Mouse (Mus musculus): ENCODE data around the gene Col7a1.

Col7a1 gene

DNA sequence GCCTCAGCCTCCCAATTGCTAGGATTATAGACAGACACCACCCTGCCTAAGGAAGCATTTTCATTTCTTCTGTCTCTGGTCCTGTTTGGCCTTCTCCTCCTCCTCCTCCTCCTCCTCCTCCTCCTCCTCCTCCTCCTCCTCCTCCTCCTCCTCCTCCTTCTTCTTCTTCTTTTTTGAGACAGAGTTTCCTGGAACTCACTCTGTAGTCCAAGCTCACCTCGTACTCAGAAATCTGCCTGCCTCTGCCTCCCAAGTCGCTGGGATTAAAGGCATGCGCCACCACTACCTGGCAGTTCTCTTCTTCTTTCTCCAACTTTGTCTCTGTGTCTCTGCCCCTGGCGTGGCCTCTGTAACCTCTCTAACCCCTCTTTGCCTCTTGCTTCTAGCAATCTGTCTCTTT lies 32.3 kb downstream of the Col7a1 start, which contains the start of gene Ucn2:
Gene Ucn2, plus strand, starts transcription at position 301 of the 400 bp plus-strand sequence.
- no peak for DNase-seq (ENCODE audit: low read depth)

DNA sequence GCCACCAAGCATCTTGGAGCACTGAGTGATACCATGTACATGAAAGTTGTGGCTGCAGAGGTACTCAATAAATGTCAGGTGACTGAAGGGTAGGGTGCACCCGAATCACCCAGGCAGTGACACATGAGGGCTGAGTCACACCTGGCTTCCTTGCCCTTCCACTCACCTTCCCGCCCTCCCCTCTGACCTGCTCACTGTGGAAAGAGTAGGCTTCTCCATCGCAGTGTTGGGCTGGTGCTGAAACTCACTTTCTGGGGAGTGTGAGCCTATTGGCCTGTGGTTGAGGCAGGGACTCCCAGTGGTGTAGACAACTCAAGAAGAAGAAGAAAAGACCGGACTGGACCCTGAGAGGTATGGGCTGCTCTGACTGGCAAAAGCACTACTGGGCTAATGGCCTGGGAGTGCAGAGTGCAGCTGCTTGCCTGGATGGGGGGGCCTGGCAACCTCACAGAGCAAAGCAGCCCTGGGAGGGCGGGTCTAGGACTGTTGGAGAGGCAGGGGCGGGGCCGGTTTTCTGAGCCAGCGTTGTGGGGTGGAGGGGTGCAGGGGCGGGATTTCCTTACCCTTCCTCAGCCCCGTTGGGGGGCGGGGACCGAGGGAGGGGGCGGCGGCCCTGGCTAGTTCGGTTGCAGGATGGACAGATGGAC lies 34.4 kb downstream of the Col7a1 start:
- no peak for DNase-seq (ENCODE audit: low read depth)

DNA sequence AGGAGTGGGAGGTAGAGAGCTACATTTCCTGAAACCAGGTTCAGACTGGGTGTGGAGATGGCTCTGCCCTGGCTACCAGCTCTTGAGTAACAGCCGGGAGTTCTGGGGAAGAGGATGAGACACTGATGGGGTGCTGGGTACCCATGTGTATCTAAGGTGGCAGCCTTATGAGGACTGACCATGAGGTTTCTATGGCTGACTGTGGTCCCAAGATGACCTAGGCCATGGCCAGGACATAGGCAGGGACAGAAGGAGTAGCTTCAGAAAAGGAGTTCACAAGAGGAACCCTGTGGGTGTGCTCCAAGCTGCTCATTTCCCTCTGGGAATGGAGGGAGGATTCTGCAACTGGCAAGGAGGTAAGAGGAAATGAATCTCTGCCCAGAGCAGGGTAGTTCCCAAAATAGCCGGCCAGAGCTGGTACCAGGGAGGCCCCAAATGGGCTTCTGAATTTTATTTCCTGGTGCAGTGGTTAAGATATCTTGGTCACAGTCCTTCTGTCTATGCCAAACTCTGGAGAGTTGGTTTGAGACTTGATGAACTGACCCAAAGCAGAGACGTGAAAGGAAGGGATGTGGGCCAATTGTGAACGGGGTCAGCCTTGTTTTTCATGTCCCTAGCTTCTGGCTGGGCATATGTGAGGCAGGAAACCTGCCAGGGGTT lies 36.5 kb downstream of the Col7a1 start:
- DNase-seq (ENCODE audit: low read depth) = no peak

DNA sequence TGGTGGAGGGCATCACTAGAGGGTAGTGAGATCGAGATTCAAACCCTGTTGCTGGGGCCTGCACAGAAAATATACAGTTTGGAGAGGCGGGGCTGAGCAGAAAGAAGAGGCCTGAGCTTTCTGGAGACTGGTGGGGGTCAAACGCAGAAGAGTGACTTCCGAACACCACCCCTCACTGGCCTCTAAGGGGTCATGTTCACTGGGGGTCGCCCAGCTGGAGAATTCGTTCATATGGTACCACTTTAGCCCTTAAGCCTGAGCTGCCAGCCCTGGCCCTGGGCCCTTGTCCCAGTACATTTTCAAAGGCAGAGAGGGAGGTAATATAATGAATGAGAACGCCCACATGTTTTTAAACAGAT lies 37.1 kb downstream of the Col7a1 start:
- no peak for DNase-seq (ENCODE audit: low read depth)

DNA sequence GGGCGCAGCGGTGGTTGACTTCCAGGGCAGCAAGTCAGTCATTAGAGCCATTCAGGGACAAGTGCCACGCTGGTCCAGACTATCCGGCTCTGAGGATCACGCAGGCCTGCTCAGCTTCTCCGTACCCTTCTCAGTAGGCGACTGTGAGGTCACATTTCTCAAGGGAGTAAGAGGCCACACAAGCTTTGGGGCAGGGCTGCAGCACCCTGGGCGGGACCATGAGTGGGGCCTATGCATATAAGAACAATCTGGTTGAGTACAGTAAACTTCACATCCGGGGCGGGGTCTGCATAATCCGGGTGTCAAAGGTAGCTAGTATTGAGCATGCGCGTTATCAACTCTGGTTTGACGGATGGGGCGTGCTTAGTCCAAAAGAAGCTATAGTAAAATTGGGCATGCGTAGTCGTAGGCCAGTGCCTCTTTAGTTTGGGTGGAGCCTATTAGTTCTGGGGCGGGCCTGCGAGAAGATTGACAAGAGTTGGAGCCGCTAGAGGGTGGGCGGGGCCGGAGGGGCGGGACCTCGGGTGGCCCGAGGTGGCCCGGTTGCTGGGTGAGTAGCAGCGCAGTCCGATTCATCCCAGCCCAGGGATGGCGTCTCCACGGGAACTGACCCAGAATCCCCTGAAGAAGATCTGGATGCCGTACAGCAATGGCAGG lies 38.2 kb downstream of the Col7a1 start, which contains the start of gene Pfkfb4:
Gene Pfkfb4, plus strand, starts transcription at position 351 of the 657 bp plus-strand sequence.
- peak; percentile 94 for DNase-seq (ENCODE audit: low read depth)

DNA sequence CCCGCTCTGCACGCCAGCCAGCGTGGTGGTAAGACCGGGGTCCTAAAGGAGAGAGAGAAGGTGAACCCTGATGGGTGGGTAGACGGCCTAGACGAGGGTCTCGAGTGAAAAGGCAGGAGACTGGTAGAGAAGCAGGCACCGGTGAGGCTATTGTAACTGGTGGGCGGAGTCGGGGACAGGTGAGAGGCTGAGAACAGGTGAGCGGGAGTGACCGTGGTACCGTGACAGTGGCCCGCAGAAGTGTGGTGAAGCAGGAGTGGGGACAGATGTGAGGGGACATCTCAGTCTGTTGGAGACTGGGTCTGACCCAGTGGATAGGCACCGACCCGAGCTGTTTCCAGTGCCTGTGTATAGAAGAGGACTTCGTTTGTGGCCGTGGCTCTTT lies 38.7 kb downstream of the Col7a1 start:
- no peak for DNase-seq (ENCODE audit: low read depth)

DNA sequence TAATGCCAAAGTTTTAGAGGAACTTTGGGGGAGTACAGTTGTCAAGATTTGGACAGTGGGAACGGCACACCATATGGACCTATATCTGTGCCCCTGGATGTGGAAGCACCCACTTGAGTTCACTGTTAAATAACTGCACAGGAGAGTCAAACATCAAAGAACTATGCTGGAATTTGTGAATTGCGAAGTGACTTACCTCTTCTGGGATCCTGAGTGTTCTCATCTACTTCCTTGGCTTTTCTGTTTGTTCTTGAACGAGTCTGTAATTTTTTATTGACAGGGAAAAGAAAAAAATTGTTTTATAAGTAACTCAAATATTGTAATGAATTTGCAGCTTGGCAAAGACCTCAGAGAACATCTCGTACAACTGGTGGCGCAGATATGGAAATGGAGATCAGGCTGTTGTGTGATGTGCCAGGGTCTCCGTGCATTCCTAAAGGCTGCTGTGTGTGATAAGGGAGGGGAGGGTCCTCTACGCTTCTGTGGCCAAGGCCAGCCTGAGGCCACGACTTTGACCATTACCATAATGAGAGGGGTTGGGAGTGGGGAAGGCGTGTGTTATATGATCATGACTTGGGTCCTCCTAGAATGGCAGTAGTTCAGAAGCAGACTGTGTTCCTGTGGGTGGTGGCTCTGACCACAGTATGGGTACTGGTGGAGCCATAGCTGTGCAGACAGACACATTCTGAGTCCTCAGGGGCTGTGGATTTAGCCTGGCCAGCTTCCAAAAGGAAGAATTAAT lies 39.4 kb downstream of the Col7a1 start:
- DNase-seq (ENCODE audit: low read depth) = no peak

DNA sequence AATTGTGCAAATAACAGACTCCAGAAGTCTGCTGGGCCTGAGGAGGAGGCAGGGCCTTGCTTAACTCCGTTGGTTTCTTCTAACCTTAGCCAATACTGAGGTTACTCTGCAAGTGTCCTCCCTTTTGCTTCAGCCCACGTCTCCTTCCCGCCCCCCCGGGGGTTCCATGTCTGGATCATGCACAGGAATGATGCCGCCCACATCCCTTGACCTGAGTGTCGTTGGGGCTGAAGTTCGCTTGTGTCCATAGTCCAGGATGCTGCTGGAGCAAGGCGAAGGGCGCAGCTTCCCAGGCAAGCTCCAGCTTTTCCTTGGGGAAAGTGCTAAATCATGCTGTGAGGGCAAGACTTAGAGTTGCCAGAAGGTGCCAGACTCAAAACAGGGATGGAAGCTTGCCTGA lies 43.0 kb downstream of the Col7a1 start:
- no peak for DNase-seq (ENCODE audit: low read depth)

DNA sequence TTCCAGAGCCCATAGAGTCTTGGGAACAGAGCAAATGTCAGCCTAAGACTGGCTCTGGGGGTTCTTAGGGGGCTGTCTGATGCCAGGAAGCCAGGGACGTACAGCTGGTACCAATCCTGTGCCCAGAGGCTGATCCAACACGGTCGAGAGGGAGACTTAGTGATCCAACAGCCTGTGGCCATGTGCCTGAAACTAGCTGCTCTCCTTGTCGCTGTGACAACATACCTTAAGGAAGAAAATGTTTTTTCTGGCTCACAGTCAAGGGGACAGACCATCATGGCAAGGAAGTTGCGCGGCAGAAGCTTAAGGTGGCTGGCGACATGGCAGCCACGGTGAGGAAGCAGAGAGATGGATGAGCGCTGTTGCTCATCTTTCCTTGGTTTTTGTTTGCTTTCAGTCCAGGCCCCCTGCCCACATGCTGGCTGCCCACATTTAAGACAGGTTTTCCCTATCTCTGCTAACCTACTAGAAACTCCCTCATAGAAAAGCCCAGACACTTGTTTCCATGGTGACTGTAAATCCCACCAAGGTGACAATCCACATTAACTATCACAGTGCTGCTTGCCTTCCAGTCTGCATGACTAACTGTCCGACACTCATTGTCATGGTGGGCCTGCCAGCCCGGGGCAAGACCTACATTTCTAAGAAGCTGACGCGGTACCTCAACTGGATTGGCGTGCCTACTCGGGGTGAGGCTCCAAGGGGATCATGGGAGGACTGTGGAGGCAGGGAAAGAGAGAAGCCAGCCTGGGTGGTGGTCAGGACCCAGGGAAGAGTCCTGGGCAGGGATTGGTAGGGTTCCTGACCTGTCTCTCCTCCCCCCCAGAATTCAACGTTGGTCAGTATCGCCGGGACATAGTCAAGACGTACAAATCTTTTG lies 45.1 kb downstream of the Col7a1 start:
- no peak for DNase-seq (ENCODE audit: low read depth)

DNA sequence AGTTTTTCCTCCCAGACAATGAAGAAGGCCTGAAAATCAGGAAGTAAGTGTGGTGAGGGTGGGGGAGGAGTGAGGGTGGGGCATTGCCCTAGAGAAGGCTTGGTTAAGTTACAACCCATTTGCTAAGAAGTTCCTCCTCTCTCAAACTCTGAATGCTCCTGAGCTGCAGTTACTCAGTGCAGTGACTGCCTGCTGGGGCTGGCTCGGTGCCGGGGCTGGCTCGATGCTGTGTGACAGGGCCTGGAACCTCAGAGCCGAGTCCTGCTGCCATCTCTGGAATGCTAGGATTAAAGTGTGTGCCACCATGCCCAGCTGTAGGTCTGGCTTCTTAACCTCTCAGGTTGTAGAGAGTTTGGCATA lies 45.8 kb downstream of the Col7a1 start:
- no peak for DNase-seq (ENCODE audit: low read depth)

DNA sequence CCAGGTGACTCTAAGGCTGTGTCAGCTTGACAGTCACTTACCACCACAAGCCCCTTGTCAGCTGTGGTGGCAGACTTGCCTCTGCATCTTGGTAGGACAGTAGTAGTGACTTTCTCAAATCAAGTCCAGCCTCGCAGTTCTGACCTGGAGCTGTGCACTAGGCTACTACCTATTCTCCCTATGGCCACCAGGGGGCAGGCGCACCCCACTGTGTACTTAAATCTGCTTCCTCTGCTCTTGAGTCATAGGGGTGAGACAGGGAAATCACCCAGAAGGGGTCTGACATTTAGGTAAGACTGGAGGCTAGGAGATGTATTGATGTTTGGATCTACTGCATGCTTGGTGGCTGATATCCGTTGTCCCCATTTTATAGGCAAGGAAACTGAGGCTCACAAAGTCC lies 47.3 kb downstream of the Col7a1 start:
- DNase-seq (ENCODE audit: low read depth) = peak; percentile 48

DNA sequence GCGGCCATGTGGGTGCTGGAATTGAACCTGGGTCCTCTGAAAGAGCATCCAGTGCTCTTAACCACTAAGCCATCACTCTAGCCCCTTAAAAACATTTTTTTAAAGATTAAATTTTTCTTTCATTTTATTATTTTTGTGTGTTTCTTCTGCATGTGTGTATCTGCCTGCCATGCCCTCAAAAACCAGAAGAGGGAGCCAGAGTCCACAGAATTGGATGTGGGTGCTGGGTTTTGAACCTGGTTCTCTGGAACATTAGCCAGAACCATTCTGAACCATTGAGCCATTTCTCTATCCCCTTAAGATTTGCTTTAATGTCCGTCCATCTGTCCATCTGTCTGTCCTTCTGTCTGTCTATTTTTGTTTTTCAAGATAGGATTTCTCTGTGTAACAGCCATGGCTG lies 49.8 kb downstream of the Col7a1 start:
- no peak for DNase-seq (ENCODE audit: low read depth)

DNA sequence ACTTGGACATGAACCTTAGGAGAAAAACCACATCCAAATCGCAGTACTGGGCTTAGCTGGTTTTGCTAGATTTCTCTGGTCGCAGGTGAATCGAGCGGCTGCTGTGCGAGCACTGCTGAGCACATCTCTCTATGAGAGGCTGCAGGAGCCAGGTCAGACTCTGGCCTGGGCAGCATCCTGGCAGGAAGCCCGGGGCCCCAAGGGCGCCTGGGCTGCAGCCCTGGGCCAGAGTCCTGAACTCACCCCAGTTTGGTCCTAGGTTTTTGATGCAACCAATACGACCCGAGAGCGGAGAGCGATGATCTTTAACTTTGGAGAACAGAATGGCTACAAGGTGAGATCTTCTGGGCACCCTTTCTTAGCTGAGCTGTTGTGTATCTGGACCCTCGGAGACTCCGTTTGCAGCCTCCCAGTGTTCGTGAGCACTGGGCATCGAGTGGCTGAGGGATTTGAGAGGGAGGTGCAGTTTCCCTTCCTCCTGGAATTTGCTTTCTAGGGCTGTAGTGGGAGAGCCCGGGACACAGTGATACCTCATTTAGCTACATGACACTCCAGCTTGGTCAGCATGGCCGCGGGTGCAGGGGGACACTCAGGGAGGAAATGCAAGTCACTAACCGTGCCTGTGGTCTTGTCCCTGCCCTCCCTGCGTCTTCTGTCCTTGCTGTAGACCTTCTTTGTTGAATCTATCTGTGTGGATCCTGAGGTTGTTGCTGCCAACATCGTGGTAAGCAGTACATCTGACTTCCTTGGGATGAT lies 53.8 kb downstream of the Col7a1 start:
- no peak for DNase-seq (ENCODE audit: low read depth)

DNA sequence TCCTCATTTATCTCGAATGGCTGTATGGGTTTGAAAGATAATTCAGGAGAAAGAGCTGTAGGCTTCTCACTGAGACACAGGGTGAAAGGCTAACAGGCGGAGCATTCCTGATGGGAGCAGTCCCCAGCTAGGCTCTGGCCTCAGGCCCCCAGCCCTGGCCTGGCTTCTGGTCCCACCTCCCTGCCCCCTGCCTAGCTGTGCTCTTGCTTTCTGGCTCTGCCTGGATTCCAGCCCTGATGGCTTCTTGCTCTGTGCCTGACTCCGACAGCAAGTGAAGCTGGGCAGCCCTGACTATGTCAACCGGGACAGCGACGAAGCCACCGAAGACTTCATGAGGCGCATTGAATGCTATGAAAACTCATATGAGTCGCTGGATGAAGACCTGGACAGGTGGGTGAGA lies 54.7 kb downstream of the Col7a1 start:
- no peak for DNase-seq (ENCODE audit: low read depth)

DNA sequence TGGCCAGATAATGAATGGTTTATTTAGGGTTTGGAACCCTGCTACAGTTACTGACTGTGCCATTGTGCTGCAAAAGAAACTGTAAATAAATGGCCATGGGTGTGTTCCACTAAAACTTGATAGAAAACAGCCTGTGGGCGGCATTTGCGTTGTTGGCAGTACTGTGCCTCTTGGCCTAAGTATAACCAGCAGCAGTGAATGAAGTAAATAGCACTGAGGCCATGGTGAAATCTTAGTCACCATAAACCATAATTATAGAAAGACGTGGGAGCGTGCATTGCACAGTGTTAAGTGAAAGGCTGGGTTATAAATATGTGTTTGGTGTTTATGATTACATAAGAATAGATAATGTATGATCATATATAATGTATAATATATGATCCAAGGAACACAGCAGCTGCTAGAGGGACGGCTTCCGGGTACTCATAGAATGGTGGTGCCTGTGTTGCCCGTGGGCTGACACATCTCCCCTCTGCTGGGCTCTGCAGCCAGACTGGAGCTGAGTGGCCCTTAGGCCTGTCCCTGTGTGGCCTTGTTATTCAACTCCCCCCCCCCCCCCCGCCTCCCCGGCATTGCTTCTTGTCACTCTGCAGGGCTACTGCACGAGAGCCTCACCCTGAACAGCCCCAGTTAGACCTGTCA lies 55.7 kb downstream of the Col7a1 start:
- DNase-seq (ENCODE audit: low read depth) = peak; percentile 59

DNA sequence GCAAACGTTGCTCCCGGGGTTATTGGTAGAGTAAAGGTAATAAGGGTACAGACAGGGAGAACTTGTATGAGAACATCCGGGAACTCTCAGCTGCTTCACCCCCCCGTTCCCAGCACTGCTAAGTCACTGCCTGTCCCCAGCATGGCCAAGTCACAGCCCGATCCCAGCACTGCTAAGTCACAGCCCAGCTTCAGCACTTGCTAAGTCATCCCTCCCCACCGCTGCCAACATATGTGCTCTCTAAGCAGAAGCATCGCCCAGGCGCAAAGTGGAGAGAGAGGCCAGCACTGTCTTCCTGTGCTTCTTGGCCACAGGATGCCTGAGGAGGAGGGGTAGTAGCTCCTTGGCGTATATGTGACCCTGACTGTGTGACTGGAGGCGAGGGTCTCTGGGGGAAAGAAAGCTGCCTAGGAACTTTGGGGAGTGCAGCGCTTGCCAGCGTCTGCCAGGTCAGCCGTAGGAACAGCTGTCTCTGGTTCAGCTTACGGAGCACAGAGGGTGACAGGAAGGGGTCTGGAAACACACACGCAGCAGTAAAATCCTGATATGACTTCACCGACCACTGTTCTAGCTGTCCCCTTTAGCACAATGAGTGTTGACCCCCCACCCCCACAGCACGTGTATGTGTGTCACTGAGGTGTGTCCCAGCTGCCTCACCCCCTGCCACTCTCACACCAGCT lies 56.4 kb downstream of the Col7a1 start:
- no peak for DNase-seq (ENCODE audit: low read depth)

DNA sequence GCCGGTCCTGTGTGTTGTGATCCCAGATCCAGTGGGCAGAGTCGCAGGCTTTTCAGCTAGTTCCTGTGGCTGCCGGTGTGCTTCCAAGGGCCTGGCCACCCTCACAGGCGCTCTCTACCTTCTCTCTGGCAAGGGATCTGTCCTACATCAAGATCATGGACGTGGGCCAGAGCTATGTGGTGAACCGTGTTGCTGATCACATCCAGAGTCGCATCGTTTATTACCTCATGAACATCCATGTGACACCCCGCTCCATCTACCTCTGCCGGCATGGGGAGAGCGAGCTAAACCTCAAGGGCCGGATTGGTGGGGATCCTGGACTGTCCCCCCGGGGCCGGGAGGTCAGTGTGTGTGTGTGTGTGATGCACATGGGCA lies 56.9 kb downstream of the Col7a1 start:
- no peak for DNase-seq (ENCODE audit: low read depth)

DNA sequence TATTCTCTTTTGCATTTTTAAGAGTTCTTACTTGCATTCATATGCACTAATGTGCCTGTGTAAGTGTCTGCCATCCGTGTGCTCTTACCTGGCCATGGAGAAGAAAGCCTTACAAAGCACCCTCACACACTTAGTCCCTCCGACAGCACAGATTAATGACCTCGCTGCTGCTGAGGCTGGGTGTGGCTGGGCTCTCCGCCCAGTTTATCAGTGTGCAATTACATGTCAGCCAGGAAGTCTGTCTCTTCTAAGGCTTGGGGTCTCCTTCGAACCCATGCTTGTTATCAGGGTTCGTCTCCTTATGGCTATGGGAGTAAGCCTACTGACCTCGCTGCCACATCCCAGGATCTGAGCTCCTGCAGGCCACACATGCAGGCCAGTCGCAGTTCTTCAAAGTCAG lies 62.0 kb downstream of the Col7a1 start:
- no peak for DNase-seq (ENCODE audit: low read depth)

DNA sequence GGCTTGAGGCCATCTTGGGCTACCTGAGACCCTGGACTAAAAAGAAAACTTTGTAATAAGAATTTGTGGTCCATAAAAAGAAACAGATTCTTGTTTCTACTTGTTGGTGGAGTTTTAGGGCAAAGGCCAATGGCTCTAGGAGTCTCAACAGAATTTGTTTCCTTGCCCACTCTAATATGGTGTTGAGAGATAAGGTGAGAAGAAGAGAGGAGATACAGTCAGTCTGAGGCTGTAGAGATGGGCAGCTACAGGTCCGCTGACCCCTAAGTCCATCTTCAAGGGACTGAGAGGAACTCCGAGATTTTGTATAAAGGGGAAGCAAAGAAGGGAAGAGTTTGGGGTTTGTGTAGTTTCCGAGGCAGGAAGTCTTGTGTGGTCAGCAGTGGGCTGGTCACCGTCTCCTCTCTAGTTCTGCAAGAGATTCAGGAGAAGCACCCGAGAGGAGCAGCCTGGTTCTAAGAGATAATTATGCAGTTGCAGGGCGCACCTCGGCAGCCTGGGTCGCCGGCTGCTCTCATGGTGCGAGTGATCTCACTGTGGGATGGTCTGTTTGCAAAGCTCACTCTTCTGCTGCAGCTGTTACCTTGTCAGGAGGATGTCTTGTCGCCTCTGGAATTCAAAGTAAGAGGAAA lies 63.7 kb downstream of the Col7a1 start:
- DNase-seq (ENCODE audit: low read depth) = no peak

DNA sequence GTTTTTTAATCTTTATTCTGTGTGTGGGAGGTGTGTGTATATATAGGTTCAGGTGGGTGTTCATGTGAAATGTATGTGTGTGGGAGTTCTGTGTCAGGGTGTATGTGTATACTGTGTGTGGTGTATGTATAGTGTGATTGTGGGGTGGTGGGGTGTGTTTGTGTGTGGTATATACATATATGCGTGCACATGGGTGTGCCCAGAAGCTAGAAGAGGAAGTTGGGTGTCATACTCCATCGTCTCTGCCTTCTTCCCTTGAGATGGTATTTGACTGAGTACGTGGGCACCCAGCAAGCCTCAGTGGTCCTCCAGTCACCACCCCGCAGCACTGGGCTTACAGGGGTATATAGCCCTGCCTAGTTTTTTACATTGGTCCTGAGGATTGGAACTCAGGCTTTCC lies 68.0 kb downstream of the Col7a1 start:
- no peak for DNase-seq (ENCODE audit: low read depth)

All from fibroblast of lung, adult 2 months (primary cell).